Mouse (Mus musculus): ENCODE data around the gene E130308A19Rik.
A peak's percentile ranks its signal among the peaks of the same experiment; 100 is the strongest.

Gene E130308A19Rik

DNA sequence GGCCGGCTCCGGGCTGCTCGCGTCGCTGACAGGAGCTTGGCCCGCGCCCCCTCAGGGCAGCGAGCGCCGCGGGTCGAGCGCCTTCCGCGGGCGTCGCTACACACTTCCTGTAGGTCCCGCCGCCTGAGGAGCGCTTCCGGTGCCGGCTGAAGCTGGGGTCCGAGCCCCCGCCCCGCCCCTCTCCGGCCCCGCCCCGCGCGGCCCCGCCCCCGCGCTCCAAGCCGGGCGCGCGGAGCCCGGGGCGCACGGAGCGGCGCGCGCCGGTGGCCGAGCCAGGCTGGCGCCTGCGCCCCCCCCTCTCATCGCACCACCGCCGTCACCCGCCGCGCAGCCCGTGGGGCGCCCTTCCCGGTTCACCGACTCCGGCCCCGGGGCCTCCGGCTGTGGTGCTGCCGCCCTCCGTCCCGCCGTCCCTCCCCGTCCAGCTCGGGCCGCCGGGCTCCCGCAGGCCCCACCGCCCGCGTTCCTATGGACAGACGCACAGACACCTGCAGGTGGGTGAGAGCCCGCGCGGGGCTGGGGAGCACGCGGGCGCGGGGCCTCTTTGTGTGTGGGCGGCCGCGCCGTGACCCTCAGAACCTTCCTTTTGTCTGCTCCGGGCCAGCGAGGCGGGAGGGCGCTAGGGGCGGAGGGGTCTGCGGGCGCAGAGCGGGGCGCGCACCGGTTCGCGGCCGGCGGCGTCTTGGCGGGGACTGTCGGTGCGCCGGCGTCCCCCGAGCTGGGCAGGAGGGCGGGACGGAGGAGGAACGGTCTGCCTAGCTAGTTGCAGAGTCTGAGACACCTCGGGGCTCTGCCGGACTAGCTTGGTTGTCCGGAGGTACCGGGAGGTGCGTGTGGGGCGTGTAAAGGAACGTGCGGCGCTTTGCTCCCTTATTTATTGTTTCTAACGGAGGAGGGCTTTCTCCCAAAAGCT lies at the start of gene E130308A19Rik:
Gene E130308A19Rik, plus strand, starts transcription at position 214 of the 913 bp plus-strand sequence.
- peak; percentile 78 to 87 for DNase-seq

- DNase-seq = peak; percentile 43 to 57
Observed at GRCm38 (mm10) chr4:59580495-59581281, 45.3 kb upstream of the E130308A19Rik start.

- peak; percentile 98 to 99 for DNase-seq
Observed at GRCm38 (mm10) chr4:59581314-59582185, 44.5 kb upstream of the E130308A19Rik start, which contains the start of gene Hsdl2. TSS of gene Hsdl2 (plus strand) at chr4:59581563.

GRCm38 (mm10) chr4:59582186-59582585 lies 43.8 kb upstream of the E130308A19Rik start:
- DNase-seq = peak; percentile 8 to 10

- DNase-seq = no peak
Observed at GRCm38 (mm10) chr4:59585097-59585496, 40.9 kb upstream of the E130308A19Rik start.

DNA sequence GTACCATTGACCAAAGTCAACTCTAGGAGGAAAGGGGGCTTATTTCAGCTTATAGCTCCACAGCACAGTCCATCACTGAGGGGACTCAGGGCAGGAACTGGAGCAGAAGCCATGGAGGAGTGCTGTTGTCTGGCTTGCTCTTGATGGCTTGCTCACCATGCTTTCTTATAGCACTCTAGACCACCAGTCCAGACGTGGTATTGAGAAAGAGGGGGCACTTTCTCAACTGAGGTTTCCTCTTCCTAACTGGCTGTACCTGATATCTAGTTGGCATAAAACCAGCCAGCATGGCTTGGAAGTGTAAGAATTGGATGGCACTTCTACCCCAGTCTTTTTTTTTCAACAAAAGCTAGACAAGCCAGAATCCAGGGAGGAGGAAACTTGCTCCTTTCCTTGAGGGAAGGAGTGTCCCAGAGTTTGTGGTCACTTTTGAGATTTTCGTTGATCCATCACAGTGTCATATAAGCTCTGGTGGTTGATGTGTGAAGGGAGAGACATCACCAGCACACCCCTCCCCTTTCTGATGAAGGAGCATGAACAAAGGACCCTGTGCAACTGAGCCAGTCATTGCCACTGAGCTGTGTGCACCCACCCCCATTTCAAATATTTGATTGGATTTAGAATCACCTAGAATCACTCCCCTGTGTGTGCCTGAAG lies 38.7 kb upstream of the E130308A19Rik start:
- DNase-seq = no peak

- no peak for DNase-seq
Observed at GRCm38 (mm10) chr4:59587872-59588226, 38.2 kb upstream of the E130308A19Rik start.

DNA sequence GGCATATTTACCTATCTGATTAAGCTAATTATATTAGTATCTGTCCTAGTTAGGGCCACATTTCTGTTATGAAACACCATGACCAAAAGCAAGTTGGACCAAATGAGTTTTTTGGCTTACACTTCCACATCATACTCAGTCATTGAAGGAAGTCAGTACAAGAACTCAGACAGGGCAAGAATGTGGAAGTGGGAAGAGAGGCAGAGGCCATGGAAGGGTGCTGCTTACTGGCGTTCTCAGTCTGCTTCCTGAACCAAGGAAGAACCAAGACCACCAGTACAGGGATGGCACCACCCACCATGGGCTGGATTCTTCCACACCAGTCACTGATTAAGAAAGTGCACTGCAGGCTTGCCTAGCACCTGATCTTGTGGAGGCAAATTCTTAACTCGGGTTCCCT lies 31.4 kb upstream of the E130308A19Rik start:
- no peak for DNase-seq

GRCm38 (mm10) chr4:59596556-59596955 lies 29.5 kb upstream of the E130308A19Rik start:
- no peak for DNase-seq

DNA sequence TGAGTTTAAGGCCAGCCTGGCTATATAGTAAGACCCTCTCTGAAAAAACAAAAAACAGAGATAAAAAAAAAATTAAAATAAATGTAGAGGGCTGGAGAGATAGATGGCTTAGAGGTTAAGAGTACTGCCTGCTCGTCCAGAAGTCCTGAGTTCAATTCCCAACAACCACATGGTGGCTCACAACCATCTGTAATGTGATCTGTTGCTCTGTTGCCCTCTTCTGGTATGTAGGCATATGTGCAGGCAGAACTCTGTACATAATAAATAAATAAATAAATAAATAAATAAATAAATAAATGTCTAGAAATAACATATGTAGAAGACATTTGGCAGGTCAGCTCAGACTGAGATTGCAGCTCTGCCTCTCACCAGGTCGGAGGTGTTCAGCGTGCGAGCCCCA lies 23.3 kb upstream of the E130308A19Rik start:
- no peak for DNase-seq

DNA sequence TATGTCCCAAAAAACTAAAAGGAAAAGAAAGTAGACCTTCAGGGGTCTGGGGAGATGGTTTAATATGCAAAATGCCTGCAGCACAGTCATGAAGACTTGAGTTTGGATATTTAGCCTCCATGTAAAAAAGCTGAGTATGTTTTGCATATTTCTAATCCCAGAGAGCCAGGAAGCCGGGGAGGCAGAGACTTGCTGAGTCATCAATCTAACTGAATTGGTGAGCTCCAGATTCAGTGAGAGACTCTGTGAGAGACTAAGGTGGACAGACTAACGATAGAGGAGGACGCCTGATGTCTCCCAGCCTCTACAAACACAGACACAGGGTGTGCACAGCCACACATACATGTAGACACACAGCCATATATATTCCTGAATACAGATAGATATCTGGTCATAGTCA lies 21.1 kb upstream of the E130308A19Rik start:
- DNase-seq = no peak

GRCm38 (mm10) chr4:59605501-59605900 lies 20.5 kb upstream of the E130308A19Rik start:
- no peak for DNase-seq

DNA sequence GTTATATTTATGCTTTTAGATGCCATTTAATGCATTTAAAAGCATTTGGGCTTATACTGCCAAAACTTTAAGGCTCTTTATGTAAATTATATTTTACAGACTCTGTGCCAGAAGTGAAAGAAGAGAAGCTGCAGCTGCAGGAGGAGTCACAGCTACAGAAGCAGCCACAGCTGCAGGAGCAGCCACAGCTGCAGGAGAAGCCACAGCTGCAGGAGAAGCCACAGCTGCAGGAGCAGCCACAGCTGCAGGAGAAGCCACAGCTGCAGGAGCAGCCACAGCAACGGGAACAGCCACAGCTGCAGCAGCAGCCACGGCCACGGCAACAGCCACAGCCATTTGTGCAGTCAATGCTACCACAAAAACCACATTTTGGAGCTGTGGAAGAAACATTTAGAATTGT lies 15.6 kb upstream of the E130308A19Rik start:
- DNase-seq = no peak

DNA sequence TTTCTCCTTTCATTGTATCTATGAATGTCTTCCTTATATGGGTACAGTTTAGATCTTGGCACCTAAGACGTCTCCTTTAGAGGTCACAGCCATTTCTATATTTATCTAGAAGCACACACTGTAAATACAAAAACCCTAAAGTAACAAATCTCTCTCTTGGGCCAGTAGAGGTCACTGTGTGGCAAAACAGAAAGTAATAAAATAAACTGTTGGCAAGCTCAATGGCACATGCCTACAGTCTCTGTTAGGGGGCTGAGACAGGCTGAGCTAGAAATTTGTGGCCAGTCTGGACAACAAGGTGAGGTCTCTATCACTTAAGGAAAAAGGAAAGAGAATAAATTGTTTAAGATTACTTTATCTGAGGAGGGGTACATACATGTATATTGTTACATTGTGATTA lies 11.0 kb upstream of the E130308A19Rik start:
- peak in 1 of 2 experiments; percentile 11 for DNase-seq

GRCm38 (mm10) chr4:59619611-59620245 lies 6.3 kb upstream of the E130308A19Rik start:
- no peak for DNase-seq

DNA sequence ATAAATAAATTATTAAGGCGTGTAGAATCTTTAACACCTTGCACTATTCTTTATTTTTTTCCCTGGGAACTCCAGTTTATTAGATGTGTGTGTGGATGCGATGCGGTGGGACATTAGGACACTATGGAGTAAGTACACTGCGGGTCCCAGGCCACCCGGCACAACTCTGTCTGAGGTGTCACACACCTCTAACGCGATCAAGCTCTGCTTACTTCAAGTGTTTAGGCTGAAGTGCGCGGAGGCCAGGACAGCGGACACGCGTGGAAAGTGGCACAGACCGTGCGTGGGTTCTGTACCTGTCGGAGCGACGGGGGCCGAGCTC lies 374 bp upstream of the E130308A19Rik start:
- no peak for DNase-seq

GRCm38 (mm10) chr4:59628255-59628654 lies 2.2 kb downstream of the E130308A19Rik start:
- DNase-seq = no peak

GRCm38 (mm10) chr4:59629076-59629874 lies 3.3 kb downstream of the E130308A19Rik start:
- no peak for DNase-seq

DNA sequence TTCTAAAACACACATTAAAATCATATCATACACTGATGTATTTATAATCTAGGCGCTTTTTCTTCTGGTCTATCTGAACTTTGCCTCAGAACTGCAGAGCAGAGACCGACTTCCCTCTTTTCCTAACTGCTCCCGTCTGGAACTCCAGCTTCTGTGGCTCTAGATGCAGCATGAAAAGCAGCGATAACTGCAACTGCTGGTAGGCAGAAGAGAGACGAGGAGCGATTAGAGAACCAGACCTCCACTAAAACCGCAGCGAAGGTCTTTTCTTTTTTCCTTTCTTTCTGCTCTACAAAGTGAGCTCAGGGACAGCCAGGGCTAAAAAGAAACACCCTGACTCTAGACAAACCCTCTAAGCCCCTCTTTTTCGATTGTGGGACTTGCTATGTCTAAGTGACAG lies 4.1 kb downstream of the E130308A19Rik start:
- no peak for DNase-seq

- DNase-seq = no peak
Observed at GRCm38 (mm10) chr4:59634532-59634931, 8.5 kb downstream of the E130308A19Rik start.

- DNase-seq = no peak
Observed at GRCm38 (mm10) chr4:59639163-59639562, 13.2 kb downstream of the E130308A19Rik start.
